Mouse (Mus musculus): ENCODE measurements around the gene Psmg4.

DNA sequence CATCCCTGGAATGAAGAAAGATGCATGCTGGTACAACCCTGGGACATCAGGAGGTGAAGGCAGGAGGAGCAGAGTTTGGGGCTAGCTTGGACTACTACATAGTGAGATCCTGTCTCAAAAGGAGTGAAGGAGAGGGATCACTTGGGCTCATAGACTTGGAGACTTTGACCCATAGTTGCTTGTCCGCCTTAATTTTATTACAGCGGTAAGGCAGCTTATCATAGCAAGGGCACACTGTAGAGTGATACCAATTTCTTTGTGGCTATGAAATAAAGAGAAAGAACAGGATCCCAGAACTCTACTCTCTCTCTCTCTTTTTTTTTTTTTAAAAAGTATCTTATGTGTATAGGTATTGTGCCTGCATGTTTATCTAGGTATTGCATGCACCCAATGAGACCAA is 42.2 kb upstream of the Psmg4 start:
- no peak for TF ChIP-seq CTCF (IDR thresholded peaks at IDR 0.05; ENCODE audit: control insufficient read depth, insufficient read depth, low read length)
- no peak for TF ChIP-seq POLR2A (IDR thresholded peaks at IDR 0.05; ENCODE audit: borderline replicate concordance, control insufficient read depth, low read depth, low read length)

Data from bone marrow, adult 2 months (tissue).